Mouse (Mus musculus) heart, adult 2 months (tissue): ENCODE measurements around the gene Pla2g6. TPM values are rescaled to one million over a fixed set of nuclear protein-coding genes. Genes with fewer than 3 reads are reported as not detected.
A peak's percentile ranks its signal among the peaks of the same experiment; 100 is the strongest.

ENCODE experiments used
- DNase-seq, 2 experiments: peaks; one replicate each; pipeline ENCODE4 v3.0.0; 2021
- H3K27ac ChIP-seq: fragments of 200-600 bp; 2 replicates; pipeline ENCODE4 v1.8.1; 2022
- H3K27me3 ChIP-seq: fragments of 200-500 bp; 2 replicates; pipeline ENCODE4 v1.6.1; 2012; ENCODE audit warnings: mild to moderate bottlenecking, low read length, inconsistent platforms, mixed read lengths; ENCODE audit not compliant: control insufficient read depth, insufficient read depth
- H3K36me3 ChIP-seq: fragments of 200-500 bp; 2 replicates; pipeline ENCODE4 v1.6.1; 2012; ENCODE audit warnings: low read length, inconsistent platforms; ENCODE audit not compliant: control insufficient read depth, insufficient read depth
- H3K4me1 ChIP-seq: fragments of 200-500 bp; 2 replicates; pipeline ENCODE4 v1.6.1; 2011; ENCODE audit warnings: low read length; ENCODE audit not compliant: control insufficient read depth, insufficient read depth
- H3K4me3 ChIP-seq: fragments of 200-600 bp; 2 replicates; pipeline ENCODE4 v1.8.1; 2022
- H3K79me2 ChIP-seq: fragments of 200-500 bp; replicated peaks from 2 replicates; pipeline ENCODE4 v1.6.1; 2012; ENCODE audit warnings: mild to moderate bottlenecking, inconsistent platforms, low read length, moderate library complexity, mixed read lengths; ENCODE audit not compliant: control insufficient read depth, insufficient read depth
- H3K9ac ChIP-seq: fragments of 200-500 bp; 2 replicates; pipeline ENCODE4 v1.6.1; 2012; ENCODE audit warnings: low read depth, mild to moderate bottlenecking, control low read depth, inconsistent platforms, low read length, mixed read lengths
- CTCF ChIP-seq: fragments of 200-600 bp; IDR thresholded peaks from 2 replicates; pipeline ENCODE4 v1.8.1; 2022; ENCODE audit warnings: antibody characterized with exemption, mild to moderate bottlenecking, moderate library complexity
- EP300 ChIP-seq: fragments of 200-500 bp; IDR thresholded peaks from 2 replicates; pipeline ENCODE4 v1.6.1; 2011; ENCODE audit warnings: low read depth, low read length, control low read depth; ENCODE audit not compliant: insufficient read depth
- POLR2A ChIP-seq: fragments of 200-500 bp; IDR thresholded peaks from 2 replicates; pipeline ENCODE4 v1.6.1; 2011; ENCODE audit warnings: mild to moderate bottlenecking, low read depth, low read length, control low read depth; ENCODE audit not compliant: insufficient read depth
- WGBS: fragments of 180-500 bp; shearing (Covaris S2); methylation state at CpG from one replicate; pipeline ENCODE4 v1.1.7; 2018; 5-methylcytosine and 5-hydroxymethylcytosine counted together
- intact Hi-C: fragments of 180-260 bp; cut with DNase I; formaldehyde crosslinking; loops from one replicate; pipeline ENCODE4 v1.15.1; 2025
- polyA plus RNA-seq: library from polyadenylated mRNA; depleted of rRNA; stranded (reverse); fragments of >200 nt; gene quantifications from 2 replicates; pipeline ENCODE4 v1.2.3, GENCODE M21; 2012
- total RNA-seq, 2 experiments: library from RNA; stranded (reverse); gene quantifications; 2 replicates each; pipeline ENCODE4 v1.2.3; 2021

Gene Pla2g6
- total and polyA plus RNA-seq, 3 experiments: 10.7 to 14.0 (median 11.0) TPM

GRCm38 (mm10) chr15:79368861-79369440 is 40.8 kb upstream of the Pla2g6 start:
- intact Hi-C loops: loop anchor here (5.0 kb wide), 1 partner anchor 42 kb away; the partner anchor contains the start of gene Pla2g6
- Histone ChIP-seq H3K36me3 (peaks cover 4% of the 10 kb centered on the region), H3K9ac (peak overlapping the region; percentile 56), H3K4me1 (peaks cover 26% of the 10 kb centered on the region), H3K27me3 (no peaks in the 10 kb centered on the region), H3K4me3 (no peak overlapping the region), H3K79me2 (no peaks in the 10 kb centered on the region), H3K27ac (peak overlapping the region; percentile 97)
- no peak for TF ChIP-seq EP300
- no peak for TF ChIP-seq CTCF
- no peak for TF ChIP-seq POLR2A
- DNase-seq: peak; percentile 55 to 59
- WGBS: 42% methylated on average over 8 of the region's 8 CpGs

- Histone ChIP-seq H3K27ac (peak overlapping the region; percentile 97), H3K27me3 (no peaks in the 10 kb centered on the region), H3K36me3 (peaks cover 4% of the 10 kb centered on the region), H3K4me3 (0 out of 2 replicates have a peak overlapping the region, but pooled peaks have one; percentile 22), H3K9ac (peak overlapping the region; percentile 60), H3K4me1 (peaks cover 26% of the 10 kb centered on the region), H3K79me2 (no peaks in the 10 kb centered on the region)
- WGBS: 29% methylated on average over 14 of the region's 14 CpGs
- DNase-seq: peak; percentile 81 to 85
- TF ChIP-seq EP300 (peak; percentile 83), CTCF (no peak), POLR2A (peak; percentile 47; the same call in 1 of the 2 replicates)
- intact Hi-C loops: loop anchor here (5.0 kb wide), 1 partner anchor 41 kb away; the partner anchor contains the start of gene Pla2g6
Observed at GRCm38 (mm10) chr15:79368313-79368811, 40.2 kb upstream of the Pla2g6 start.

- 91% methylated on average over 5 of the region's 5 CpGs for WGBS
- Histone ChIP-seq H3K27me3 (no peaks in the 10 kb centered on the region), H3K79me2 (no peaks in the 10 kb centered on the region), H3K4me3 (no peak overlapping the region), H3K27ac (no peak overlapping the region), H3K4me1 (peaks cover 26% of the 10 kb centered on the region), H3K9ac (no peak overlapping the region), H3K36me3 (peaks cover 4% of the 10 kb centered on the region)
- intact Hi-C loops: loop anchor here (5.0 kb wide), 1 partner anchor 39 kb away; the partner anchor contains the start of gene Pla2g6
- no peak for DNase-seq
- TF ChIP-seq EP300 (no peak), CTCF (no peak), POLR2A (no peak)
Observed at GRCm38 (mm10) chr15:79366402-79366801, 38.2 kb upstream of the Pla2g6 start.

GRCm38 (mm10) chr15:79365068-79365467 is 36.9 kb upstream of the Pla2g6 start:
- H3K36me3 ChIP-seq: peaks cover 8% of the 10 kb centered on the region
- no peak overlapping the region for H3K9ac ChIP-seq
- no peaks in the 10 kb centered on the region for H3K27me3 ChIP-seq
- no peak overlapping the region for H3K27ac ChIP-seq
- DNase-seq: no peak
- intact Hi-C loops: loop anchor here (5.0 kb wide), 1 partner anchor 38 kb away; the partner anchor contains the start of gene Pla2g6
- no peak overlapping the region for H3K4me3 ChIP-seq
- TF ChIP-seq EP300 (no peak), POLR2A (no peak), CTCF (no peak)
- no peaks in the 10 kb centered on the region for H3K79me2 ChIP-seq
- 97% methylated on average over 12 of the region's 12 CpGs for WGBS
- H3K4me1 ChIP-seq: peaks cover 29% of the 10 kb centered on the region

GRCm38 (mm10) chr15:79364120-79364519 is 35.9 kb upstream of the Pla2g6 start:
- intact Hi-C loops: no loop called here
- no peak for DNase-seq
- no peaks in the 10 kb centered on the region for H3K79me2 ChIP-seq
- 64% methylated on average over 6 of the region's 6 CpGs for WGBS
- peaks cover 6% of the 10 kb centered on the region for H3K36me3 ChIP-seq
- no peak overlapping the region for H3K27ac ChIP-seq
- no peak overlapping the region for H3K9ac ChIP-seq
- no peak overlapping the region for H3K4me3 ChIP-seq
- H3K4me1 ChIP-seq: peaks cover 22% of the 10 kb centered on the region
- H3K27me3 ChIP-seq: no peaks in the 10 kb centered on the region
- no peak for TF ChIP-seq CTCF

GRCm38 (mm10) chr15:79361023-79361422 is 32.8 kb upstream of the Pla2g6 start:
- Histone ChIP-seq H3K4me3 (no peak overlapping the region), H3K27me3 (no peaks in the 10 kb centered on the region), H3K27ac (peak overlapping the region; percentile 51), H3K4me1 (peaks cover 14% of the 10 kb centered on the region), H3K36me3 (peaks cover 4% of the 10 kb centered on the region; the same call in 1 of the 2 replicates), H3K9ac (no peak overlapping the region), H3K79me2 (no peaks in the 10 kb centered on the region)
- TF ChIP-seq CTCF (no peak), EP300 (0 out of 2 replicates have a peak, but pooled peaks have one; percentile 9), POLR2A (no peak)
- intact Hi-C loops: no loop called here
- 39% methylated on average over 4 of the region's 4 CpGs for WGBS
- peak in 1 of 2 experiments; percentile 21 for DNase-seq
